Mouse (Mus musculus): ENCODE measurements around the gene Cfap74.
A peak's percentile ranks its signal among the peaks of the same experiment; 100 is the strongest.

The Cfap74 gene

DNA sequence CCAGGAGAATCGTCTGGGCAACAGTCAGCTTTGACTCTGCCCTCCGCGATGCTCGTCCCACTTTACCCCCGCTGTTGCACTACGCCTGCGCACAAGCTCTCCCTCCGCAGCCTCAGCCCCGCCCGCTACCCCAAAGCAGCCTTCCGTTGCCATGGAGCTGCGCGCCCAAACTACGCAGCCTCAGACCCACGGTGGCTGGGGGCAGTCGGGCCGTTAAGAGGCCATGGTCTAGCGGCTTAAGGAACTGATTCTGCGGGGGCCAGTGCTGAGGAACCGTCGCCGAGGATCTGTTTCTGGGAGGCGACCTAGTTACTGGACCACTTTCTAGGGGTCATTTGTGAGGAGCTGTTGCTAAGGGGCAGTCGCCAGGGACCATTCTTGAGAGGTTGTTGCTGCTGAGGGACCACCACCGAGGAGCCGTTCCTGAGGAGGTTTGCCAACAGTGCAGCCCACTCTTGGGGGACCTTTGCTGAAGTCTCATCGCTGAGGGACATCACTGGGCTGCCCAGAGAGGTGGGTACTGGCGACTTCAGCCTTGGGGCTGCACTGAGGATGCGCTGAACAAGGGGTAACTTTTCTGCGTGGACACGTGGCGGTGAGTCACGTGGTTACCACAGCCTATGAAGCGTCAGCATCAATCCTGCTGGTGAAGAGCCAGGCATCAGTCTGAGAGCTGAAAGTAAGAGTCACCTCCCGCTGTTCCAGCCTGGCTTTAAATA is at the start of gene Cfap74:
Gene Cfap74 (plus strand): TSS at position 133 of the 719 bp plus-strand sequence.
- DNase-seq (ENCODE audit: extremely low read depth, insufficient read length, low spot score) = no peak

DNA sequence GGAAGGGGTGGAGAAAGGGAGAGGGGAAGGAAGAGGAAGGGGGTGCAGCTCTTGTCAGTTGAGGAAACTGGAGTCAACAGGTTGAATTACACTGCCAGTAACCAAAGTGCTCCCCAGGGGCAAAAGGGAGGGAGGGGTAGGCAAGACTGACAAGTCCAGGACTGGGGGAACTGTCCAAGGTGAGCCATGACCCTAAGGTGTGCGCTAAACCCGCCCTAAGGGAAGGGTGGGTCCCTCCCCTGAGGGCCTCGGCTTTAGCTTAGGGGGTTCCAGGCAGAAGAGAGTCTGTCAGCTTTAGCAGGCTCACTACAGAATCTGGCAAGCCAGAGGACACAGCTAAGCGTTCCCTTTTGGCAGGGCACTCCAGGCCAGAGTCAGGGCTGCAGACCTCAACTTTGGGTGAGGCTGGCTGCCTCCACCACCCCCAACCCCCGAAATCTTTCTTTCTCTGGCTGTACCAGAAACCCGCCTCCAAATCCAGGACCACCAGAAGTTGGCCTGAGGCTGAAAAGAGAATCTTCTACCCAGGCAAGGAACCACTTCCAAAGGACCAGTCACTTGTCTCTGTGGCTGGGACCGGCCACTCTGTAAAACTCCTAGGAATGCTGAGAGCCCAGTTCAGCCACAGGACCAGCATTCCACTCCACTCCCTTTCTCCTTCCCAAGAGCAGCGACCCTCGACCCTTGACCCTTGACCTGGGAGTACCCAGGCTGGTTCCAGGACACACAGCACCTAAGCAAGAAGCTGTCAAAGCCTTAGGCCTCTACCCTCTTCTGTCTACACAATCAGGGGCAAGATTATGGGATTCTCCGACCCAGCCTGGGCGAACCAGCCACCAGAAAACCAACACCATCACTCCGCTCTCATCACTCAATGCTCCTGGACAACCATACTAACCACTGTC is 49.2 kb upstream of the Cfap74 start:
- no peak for DNase-seq (ENCODE audit: extremely low read depth, insufficient read length, low spot score)

DNA sequence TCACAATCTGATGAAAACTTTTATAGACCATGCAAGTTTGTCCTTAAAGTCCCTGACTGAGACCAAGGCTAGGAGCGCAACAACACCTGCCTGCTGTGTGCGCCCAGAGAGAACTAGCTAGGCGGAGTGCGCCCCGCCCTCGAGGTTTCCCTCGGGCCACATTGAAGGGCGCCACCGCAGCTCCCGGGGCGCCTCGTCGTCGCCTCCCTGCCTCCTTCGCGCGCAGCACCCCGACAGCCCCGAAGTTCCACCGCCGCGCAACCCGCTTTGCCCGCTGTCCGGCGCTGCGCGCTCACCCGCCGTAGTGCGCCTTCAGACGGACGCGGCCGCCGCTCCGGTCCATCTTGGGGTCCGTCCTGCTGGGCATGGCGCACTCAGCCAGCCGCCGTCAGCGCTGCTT is 48.1 kb upstream of the Cfap74 start:
- no peak for DNase-seq (ENCODE audit: extremely low read depth, insufficient read length, low spot score)

DNA sequence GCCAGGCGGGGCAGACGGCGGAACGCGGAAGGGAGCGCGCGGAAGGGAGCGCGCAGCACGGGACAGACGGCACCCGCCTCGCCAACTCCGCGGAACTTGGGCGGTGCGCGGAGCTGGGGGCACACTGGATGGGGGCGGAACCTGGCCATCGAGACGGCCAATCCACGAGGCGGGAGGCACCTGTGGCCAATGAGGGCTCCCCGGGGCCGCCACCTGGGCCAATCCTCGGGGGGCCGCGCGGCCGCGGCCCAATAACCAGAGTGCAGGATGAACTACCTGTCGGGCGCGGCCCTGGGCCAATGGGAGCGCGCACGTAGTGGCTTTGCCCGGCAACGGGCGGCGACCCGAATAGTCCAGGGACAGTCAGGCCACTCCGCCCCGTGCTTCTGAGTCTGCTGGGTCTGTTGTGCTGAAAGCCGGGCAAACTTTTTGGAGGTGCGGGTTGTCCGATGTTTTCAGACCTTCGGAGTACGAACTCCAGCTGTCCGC is 47.6 kb upstream of the Cfap74 start, which contains the start of gene Prkcz:
Gene Prkcz (minus strand): TSS at position 59 of the 489 bp plus-strand sequence.
- no peak for DNase-seq (ENCODE audit: extremely low read depth, insufficient read length, low spot score)

DNA sequence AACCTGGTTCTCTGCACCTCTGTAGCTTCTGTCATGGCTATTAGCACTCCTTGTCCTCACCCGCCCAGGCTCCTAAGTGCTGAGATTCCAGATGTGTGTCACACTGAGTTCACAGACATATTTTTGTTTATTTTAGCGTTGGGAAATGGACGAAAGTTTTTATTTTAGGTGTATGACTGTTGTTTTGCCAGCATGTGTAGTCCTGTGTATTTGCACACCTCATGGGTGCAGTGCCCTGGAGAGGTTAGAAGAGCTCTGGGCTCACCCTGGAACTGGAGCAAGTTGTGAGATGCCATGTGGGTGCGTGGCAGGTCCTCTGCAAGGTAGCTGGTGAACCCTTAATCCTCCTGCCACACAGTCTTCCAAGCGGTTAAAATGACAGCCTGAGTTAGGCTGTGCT is 46.5 kb upstream of the Cfap74 start:
- DNase-seq (ENCODE audit: extremely low read depth, insufficient read length, low spot score) = no peak

DNA sequence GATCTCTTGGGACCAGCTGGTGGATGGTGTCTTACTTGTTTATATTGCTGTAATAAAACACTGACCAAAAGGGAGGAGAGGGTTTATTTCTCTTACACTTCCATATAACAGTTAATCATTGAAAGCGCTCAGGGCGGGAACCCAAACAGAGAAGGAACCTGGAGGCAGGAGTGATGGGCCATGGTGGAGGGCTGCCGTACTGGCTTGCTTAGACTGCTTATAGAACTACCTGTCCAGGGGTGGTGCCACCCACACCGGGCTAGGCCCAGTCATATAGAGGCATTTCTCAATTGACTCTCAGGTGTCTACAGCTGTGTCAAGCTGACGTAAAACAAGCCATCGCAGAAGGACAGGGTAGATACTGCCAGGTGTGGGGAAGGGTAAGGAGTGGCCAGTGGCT is 42.2 kb upstream of the Cfap74 start:
- no peak for DNase-seq (ENCODE audit: extremely low read depth, insufficient read length, low spot score)

DNA sequence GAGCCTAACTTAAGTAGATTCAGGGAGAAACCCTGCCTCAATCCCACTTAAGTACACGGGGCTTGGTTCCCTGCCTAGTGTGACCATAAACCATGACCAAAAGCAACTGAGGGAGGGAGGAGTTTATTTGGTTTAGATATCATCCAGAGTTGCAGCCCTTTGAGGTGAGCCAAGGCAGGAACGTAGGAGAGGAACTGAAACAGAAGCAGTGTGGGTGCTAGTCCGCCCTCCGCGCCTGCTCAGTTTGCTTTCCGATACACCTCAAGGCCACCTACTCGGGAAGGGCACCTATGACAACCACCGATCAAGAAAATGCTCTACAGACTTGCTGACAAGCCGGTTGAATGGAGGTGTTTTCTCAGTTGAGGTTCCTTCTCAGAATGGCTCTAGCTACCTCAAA is 41.3 kb upstream of the Cfap74 start:
- DNase-seq (ENCODE audit: extremely low read depth, insufficient read length, low spot score) = no peak

DNA sequence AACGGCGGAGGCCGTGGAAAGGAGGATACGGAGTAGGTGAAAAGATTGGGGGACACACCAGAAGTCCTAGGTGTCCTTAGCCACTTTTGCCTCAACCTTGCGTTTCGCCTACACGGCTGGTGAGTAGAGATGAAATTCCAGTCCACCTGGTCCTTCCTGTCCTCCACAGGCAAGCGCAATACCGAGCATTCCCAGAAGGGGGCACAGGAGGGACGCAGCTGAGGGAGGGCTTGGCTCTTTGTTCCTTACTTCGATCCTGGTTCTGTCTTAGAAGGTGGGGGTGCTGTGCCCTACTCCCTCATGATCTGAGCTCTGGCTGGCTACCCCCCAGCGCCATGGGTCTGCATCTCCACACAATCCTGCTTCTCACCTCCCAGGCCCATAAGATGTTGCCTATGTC is 40.3 kb upstream of the Cfap74 start:
- peak; percentile 15 for DNase-seq (ENCODE audit: extremely low read depth, insufficient read length, low spot score)

DNA sequence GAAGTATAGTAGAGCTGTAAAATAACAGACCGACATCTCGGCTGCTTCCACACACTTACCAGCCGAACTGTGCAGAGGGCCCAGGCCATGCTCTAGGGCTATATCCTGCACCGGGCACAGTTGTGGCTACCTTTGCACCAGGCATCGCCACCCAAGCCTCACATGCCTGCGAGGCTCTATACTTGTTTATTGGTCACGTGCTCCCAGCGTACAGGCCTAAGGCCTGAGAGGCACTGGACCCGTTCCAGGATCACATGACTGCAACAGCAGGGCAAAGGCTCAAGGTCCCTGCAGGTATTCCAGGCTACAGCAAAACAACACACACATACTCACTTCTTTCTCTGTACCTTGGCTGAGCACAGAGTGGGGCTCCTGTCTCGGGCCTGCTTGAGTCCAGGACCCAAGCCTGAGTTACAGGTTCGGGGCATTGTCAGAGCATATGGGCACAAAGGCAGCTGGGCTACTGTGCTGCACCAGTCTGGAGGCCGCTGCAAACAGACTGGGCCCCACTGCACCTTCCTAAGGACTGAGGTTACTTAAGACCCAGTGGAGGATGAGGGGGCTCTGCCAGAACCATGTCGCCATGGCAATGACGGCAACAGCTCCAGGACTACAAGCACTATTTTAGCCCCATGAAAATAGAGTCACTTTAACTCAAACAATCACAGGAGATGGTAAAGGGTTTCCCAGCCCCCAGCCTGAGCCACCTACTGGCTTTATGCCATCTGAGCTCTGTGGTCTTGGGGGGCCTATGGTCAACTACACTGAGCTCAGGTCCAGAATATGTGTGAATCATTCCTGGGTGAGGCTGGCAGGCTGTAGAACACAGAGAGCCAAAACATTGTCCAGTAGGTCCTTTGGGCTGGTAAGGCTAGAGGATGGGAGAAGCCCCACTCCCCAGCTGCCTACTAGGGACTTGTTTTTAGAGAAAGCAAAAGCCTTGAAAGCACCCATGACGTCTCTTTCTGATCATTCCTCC is 38.0 kb upstream of the Cfap74 start:
- no peak for DNase-seq (ENCODE audit: extremely low read depth, insufficient read length, low spot score)

DNA sequence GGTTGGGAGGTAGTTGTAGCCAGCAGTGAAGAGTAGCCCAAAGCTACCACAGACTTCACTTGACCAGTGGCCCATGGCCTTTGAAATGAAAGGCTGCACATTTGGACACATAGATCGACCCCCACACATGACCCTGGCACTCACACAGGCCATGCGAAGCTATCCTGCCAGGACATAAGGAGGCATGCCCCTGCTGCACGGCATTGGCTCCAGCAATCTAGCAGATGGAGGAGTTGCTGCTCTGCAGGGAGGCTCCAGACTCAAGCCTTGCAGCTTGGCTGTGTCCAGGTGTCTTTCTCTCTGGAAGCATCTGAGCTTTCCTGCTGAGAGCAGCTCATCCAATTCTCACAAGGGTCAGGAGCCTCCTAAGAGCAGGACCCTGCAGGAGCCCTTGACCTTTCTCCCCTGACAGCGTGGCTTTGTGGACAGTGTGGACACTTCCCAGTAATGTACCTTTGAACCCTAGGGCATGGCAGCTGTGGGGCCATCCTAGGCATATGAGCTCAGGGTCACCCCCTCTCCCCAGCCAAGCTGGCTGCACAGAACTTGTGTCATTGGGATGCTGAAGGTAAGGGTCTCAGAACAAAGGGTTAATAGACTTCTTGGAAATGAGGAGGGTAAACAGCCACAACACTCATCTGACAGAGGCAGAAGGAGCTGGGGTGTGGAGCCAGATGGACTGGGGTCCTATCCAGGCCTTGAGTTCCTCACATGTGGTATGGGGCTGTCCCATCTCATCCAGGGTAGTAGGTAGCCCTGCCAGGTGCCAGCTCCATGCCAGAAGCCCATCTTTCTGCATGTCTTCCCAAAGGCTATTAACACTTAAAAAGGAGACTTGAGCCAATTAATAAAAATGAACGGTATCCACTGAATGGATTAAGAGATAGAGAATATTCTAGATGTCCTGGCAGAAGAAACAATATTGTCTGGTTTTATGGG is 36.9 kb upstream of the Cfap74 start:
- DNase-seq (ENCODE audit: extremely low read depth, insufficient read length, low spot score) = no peak

DNA sequence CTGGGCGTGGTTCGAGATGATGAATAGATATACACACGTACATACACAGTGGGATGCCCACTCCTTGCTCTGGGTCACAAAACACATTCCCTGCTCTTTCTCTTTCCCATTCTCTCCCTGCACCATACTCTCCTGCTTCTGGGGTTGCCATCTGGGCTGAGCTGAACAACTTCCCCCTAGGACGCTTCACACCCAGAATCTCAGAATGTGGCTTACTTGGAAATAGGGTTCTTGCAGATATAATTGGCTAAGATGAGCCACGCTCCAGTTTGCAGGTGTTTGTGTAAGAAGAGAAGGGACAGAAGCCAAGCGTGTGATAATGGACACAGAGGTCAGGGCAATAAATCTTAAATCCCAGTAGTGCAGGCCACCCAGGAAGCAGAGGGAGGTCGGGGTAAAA is 27.0 kb upstream of the Cfap74 start:
- DNase-seq (ENCODE audit: extremely low read depth, insufficient read length, low spot score) = no peak

DNA sequence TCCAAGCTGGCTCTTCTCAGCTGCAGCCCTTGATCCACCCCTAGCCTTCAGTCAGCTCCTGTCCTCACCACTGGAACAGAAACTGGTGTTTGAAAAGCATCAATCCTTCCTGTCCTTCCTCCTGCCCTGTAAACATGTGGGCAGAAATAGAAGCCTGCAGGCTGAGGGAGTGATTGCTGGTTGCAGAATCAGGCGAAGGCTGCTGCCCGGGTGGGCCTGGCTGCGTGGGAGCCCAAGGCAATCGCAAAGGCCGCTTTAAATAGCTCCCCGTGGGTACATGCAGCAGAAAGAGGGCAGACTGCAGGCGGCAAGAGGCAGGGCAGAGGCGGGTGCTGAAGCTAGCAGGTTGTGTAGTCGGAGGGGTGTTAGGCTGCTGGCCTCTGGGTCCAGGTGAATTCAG is 26.2 kb upstream of the Cfap74 start:
- DNase-seq (ENCODE audit: extremely low read depth, insufficient read length, low spot score) = no peak

DNA sequence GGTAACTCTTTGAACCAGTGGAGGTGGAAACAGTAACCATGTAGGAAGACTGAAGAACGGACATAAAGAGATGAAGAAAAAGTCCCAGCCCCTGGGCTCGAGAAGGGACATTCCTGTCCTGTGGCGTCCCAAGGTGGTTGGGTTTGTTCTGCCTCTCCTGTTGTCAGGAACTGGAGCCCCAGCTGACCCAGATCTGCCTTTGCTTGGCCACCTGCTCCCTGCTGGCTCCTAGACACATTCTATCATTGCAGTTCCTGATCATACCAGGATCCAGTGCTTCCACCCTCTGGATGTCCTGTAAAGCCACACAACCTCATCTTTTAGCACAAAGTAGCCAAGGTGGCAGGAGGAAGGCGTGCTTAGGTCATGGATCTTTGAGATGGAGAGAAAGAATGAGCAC is 25.7 kb upstream of the Cfap74 start:
- no peak for DNase-seq (ENCODE audit: extremely low read depth, insufficient read length, low spot score)

DNA sequence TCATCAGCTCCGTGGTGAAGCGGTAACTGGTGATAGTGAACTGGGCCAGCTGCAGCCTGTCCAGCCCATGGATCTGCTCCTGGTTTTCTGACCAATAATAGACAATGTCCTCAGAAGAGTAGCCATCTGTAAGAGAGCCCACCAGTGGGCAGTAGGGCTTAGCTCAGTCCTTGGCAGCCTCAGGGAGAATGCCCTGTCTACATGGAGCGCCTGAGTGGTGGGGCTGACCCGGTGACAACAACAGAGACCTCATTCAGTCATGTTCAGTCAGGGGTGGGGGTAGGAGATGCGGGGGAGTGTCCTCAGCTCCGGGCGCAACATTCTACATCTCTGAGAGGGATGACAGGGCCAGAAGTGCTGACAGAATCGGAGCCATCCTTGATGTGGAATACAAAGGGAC is 21.8 kb upstream of the Cfap74 start:
- no peak for DNase-seq (ENCODE audit: extremely low read depth, insufficient read length, low spot score)

DNA sequence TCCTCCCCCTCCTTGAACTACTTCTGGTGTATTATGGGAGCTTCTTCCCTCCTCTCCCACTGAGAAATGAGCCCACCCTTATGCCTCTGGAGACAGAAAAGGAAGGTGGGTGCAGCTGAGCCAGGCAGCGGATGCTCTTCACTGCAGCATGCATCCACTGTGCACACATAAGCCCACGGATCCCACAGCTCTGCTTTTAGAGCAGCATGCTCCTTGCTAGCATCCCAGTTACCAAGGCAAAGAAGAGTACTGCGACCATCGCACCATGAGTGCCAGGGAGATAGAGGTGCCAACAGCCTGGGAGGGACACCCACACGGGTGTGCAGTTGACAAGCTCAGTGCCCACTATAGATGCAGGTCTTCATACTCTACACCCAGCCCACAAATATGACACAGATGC is 13.5 kb upstream of the Cfap74 start:
- DNase-seq (ENCODE audit: extremely low read depth, insufficient read length, low spot score) = no peak

DNA sequence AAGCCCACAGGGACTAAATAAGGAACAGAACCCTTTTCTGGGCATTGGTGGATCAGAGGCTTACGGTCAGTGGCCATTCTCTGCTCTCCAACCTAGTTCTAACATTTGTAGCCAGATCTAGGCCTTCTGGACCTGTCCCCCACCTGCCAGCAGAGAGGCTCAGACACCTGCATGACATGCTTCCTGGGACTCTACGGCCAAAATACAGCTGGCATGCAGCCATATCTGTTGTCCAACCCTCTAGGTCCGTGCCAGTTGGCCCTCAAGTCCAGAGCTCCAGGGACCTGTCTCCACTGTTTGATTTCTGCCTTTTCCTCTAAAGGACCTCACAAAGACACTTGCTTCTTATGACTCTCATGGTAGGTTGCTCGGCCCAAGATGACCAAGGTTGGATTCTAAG is 12.2 kb upstream of the Cfap74 start:
- DNase-seq (ENCODE audit: extremely low read depth, insufficient read length, low spot score) = no peak

DNA sequence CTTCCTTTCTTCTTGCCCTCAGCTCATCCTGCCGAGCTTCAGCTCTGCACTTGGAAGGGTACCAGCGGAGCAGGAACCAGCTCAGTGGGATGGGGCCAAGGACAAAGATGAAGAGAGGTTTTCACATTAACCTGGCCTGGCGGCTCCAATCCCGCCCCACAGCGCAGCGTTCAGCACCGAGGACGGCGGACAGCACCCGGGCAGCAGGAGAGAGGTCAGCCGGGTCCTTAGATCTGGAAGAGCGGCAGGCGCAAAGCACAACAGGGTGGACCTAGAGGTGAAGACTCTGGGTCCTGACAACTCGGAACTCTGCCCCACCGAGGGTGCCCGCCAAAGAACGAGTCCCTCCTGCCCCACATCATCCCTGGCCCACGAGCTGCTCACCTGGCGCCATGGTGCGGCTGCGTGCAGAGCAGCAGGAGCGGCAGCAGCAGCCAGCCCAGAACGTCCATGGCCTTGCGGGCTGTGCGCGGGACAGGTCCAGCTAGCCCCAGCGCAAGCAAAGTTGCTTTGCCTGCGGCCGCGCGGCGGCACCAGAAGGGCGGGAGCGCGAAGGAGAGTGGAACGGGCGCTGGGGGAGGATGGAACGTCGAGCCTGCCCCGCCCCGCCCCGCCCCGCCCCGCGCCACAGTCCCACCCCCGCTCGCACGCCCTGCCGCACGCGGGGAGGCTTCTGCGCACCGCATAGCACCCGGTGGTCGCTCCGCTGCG is 11.3 kb upstream of the Cfap74 start, which contains the start of gene Gabrd:
Gene Gabrd (minus strand): TSS at position 602 of the 711 bp plus-strand sequence.
- peak; percentile 9 for DNase-seq (ENCODE audit: extremely low read depth, insufficient read length, low spot score)

DNA sequence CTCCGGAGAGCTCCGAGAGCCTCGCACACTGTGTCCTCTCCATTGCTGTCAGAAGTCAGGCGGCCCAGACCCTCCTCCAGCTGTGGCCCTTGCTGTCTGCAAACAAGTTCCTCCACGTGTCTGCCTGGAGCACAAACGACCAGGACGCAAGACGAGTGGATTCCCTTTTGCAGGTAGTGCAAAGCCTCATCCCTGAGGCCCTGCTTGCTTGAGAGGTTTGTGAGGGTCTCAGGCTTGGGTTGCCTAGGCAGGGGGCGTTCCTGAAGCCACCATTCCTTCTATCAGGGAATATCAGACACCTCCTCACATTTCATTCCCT is 10.8 kb upstream of the Cfap74 start:
- DNase-seq (ENCODE audit: extremely low read depth, insufficient read length, low spot score) = no peak

DNA sequence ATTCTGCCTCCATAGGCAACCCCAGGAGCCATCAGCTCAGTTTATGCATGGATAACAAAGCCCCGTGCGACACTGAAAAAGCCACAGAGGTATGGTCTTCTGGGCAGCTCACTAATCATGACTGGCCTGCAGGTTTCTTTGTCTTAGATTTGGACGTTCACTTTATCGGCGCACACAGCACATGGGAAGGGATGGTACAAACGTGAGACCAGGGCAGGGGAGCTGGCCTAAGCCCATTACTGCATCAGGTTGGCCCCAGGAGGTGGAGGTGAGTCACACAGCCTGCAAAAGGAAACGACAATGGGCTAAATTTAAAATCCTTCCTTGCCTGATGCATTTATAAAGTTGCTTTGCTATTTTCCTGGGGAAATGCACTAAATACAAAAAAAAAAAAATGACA is 7.9 kb upstream of the Cfap74 start:
- no peak for DNase-seq (ENCODE audit: extremely low read depth, insufficient read length, low spot score)
